Comparison of ENCODE assay signal across 25 mouse cellular contexts in the genomic region with DNA sequence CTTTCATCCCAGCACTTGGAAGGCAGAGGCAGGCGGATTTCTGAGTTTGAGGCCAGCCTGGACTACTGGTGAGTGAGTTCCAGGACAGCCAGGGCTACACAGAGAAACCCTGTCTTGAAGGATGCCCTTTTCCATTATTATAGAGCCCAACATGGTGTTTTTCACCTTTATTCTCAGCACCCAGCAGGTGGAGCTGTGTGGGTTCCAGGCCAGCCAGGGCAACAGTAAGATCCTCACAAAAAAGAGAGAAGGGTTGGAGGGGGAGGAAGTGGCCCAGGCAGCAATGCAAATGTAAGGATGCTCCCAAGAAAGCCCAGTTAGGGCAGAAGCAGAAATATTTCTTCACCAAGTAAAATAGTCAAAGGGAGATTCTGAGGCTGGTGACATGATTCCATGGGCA. TPM values are rescaled to one million over a fixed set of nuclear protein-coding genes. Genes with fewer than 3 reads are reported as not detected.
DNase-seq lines count a peak whose midpoint lies in the region; ATAC-seq and TF ChIP-seq lines count a peak whose summit lies in the region.
"Had no signal": no experiment of that assay in that cellular context is flagged by ENCODE, and none has a peak within 500 bp of the region (broad histone marks: within the 10 kb centered on the region; RNA-seq: fewer than 3 reads in every experiment).

No protein-coding gene starts in this region.

- H3K9me3 ChIP-seq in kidney, postnatal 0 days (replicated peaks; ENCODE audit: low read length), result no peaks in the 10 kb centered on the region
- H3K9me3 ChIP-seq in midbrain, postnatal 0 days (ENCODE audit: low read length), result no peaks in the 10 kb centered on the region
- H3K9me3 ChIP-seq in midbrain, embryonic 15.5 days, result no peaks in the 10 kb centered on the region
- H3K9me3 ChIP-seq: embryonic facial prominence, embryonic 12.5 days; forebrain, embryonic 13.5 days; neural tube, embryonic 12.5 days had no signal

- peak; percentile 18; the same call in 1 of the 2 replicates for TF ChIP-seq CTCF in kidney, postnatal 0 days (IDR thresholded peaks at IDR 0.05; ENCODE audit: low read depth)
- TF ChIP-seq CTCF in midbrain, postnatal 0 days (IDR thresholded peaks at IDR 0.05), result peak; percentile 17; the same call in 1 of the 2 replicates
- no peak for TF ChIP-seq CTCF in lung, adult 2 months (IDR thresholded peaks at IDR 0.05; ENCODE audit: insufficient read depth, low read length)

- no peak overlapping the region for H3K4me2 ChIP-seq in kidney, postnatal 0 days (ENCODE audit: low read length)
- H3K4me2 ChIP-seq in midbrain, postnatal 0 days (ENCODE audit: low read depth, low read length, poor library complexity, severe bottlenecking), result no peak overlapping the region
- H3K4me2 ChIP-seq in midbrain, embryonic 15.5 days, result no peak overlapping the region
- H3K4me2 ChIP-seq: embryonic facial prominence, embryonic 12.5 days; forebrain, embryonic 13.5 days; hindbrain, embryonic 14.5 days; neural tube, embryonic 12.5 days had no signal

- no peak overlapping the region for H3K27ac ChIP-seq in kidney, postnatal 0 days
- H3K27ac ChIP-seq in midbrain, postnatal 0 days (ENCODE audit: low read depth, low read length), result no peak overlapping the region
- no peak overlapping the region for H3K27ac ChIP-seq in midbrain, embryonic 15.5 days
- H3K27ac ChIP-seq: embryonic facial prominence, embryonic 12.5 days; forebrain, embryonic 13.5 days; hindbrain, embryonic 14.5 days; left cerebral cortex, adult 2 months; neural tube, embryonic 12.5 days had no signal

- no peak overlapping the region for H3K4me3 ChIP-seq in kidney, postnatal 0 days (replicated peaks; ENCODE audit: low read depth, low read length)
- no peak overlapping the region for H3K4me3 ChIP-seq in midbrain, postnatal 0 days (ENCODE audit: low read depth, low read length)
- no peak overlapping the region for H3K4me3 ChIP-seq in midbrain, embryonic 15.5 days
- no peak overlapping the region for H3K4me3 ChIP-seq in lung, adult 2 months (replicated peaks; ENCODE audit: extremely low read depth, low read depth, low read length)
- H3K4me3 ChIP-seq: embryonic facial prominence, embryonic 12.5 days; erythroblast, embryonic 14.5 days; forebrain, embryonic 13.5 days; left cerebral cortex, adult 2 months; neural tube, embryonic 12.5 days had no signal

- ATAC-seq in kidney, postnatal 0 days (replicated peaks; ENCODE audit: low FRiP score, low read depth), result no peak
- no peak for ATAC-seq in midbrain, postnatal 0 days (ENCODE audit: low FRiP score)
- ATAC-seq in midbrain, embryonic 15.5 days (replicated peaks), result no peak
- ATAC-seq: forebrain, embryonic 13.5 days had no signal

- no peaks in the 10 kb centered on the region for H3K4me1 ChIP-seq in kidney, postnatal 0 days (replicated peaks; ENCODE audit: insufficient read depth, low read length)
- 0 out of 2 replicates have a peak, but pooled peaks cover 3% of the 10 kb centered on the region for H3K4me1 ChIP-seq in midbrain, postnatal 0 days (ENCODE audit: insufficient read depth, low read length)
- H3K4me1 ChIP-seq in midbrain, embryonic 15.5 days, result peaks cover 14% of the 10 kb centered on the region
- no peaks in the 10 kb centered on the region for H3K4me1 ChIP-seq in lung, adult 2 months (ENCODE audit: control insufficient read depth, insufficient read depth, low read length)

- no peak for DNase-seq in kidney, postnatal 0 days (ENCODE audit: low spot score)
- no peak for DNase-seq in kidney, postnatal 25 days
- DNase-seq in midbrain, postnatal 0 days (ENCODE audit: low spot score), result no peak
- DNase-seq in ES-CJ7 (ENCODE audit: low read depth, low spot score), result peak; percentile 56
- DNase-seq in induced T-regulatory cell, adult 2 months (ENCODE audit: low read depth), result peak; percentile 25
- no peak for DNase-seq in cerebellum, adult 8-10 months
- no peak for DNase-seq in lung, adult 2 months
- DNase-seq: adrenal gland, adult 2 months; cerebellum, adult 9-10 months; gastrocnemius, postnatal 10 days; heart, adult 18-20 months; heart, postnatal 36 days; kidney, adult 11 months; kidney, postnatal 14 days; lung, postnatal 36 days; right cerebral cortex, adult 18-20 months had no signal

- no peaks in the 10 kb centered on the region for H3K27me3 ChIP-seq in kidney, postnatal 0 days (ENCODE audit: insufficient read depth, low read length)
- H3K27me3 ChIP-seq in midbrain, postnatal 0 days (ENCODE audit: insufficient read depth, low read length), result no peaks in the 10 kb centered on the region
- H3K27me3 ChIP-seq in midbrain, embryonic 15.5 days (replicated peaks), result no peaks in the 10 kb centered on the region
- H3K27me3 ChIP-seq: embryonic facial prominence, embryonic 12.5 days; forebrain, embryonic 13.5 days; neural tube, embryonic 12.5 days had no signal

- H3K36me3 ChIP-seq in kidney, postnatal 0 days (ENCODE audit: insufficient read depth, low read length), result no peaks in the 10 kb centered on the region
- no peaks in the 10 kb centered on the region for H3K36me3 ChIP-seq in midbrain, postnatal 0 days (ENCODE audit: insufficient read depth, low read length)
- no peaks in the 10 kb centered on the region for H3K36me3 ChIP-seq in midbrain, embryonic 15.5 days (replicated peaks)
- H3K36me3 ChIP-seq: embryonic facial prominence, embryonic 12.5 days; neural tube, embryonic 12.5 days had no signal

- no peak overlapping the region for H3K9ac ChIP-seq in kidney, postnatal 0 days (ENCODE audit: low read depth, low read length)
- H3K9ac ChIP-seq in midbrain, postnatal 0 days (replicated peaks; ENCODE audit: low read length, poor library complexity, severe bottlenecking), result no peak overlapping the region
- no peak overlapping the region for H3K9ac ChIP-seq in midbrain, embryonic 15.5 days
- H3K9ac ChIP-seq: embryonic facial prominence, embryonic 12.5 days; forebrain, embryonic 13.5 days; hindbrain, embryonic 14.5 days; neural tube, embryonic 12.5 days had no signal

- no peak for TF ChIP-seq POLR2A in lung, adult 2 months (IDR thresholded peaks at IDR 0.05; ENCODE audit: borderline replicate concordance, extremely low read depth, low read depth, low read length)

- WGBS in kidney, postnatal 0 days, result 79% methylated on average over 1 of the region's 1 CpGs
- 91% methylated on average over 1 of the region's 1 CpGs for WGBS in midbrain, postnatal 0 days
- WGBS in midbrain, embryonic 15.5 days, result 96% methylated on average over 1 of the region's 1 CpGs
- WGBS in lung, adult 2 months, result 89% methylated on average over 1 of the region's 1 CpGs

RNA-seq across cellular contexts. Expression of a gene that starts 44.9 kb away (rescaled TPM):
- 0.69 and 0.86 TPM in 2 replicates for polyA plus RNA-seq in kidney, postnatal 0 days (2015; fragmentation: Nextera tagmentation; extraction: Ambion mirVana)
- total RNA-seq in midbrain, postnatal 0 days (2014; rRNA removed), result 0.57 and 3.3 TPM in 2 replicates
- 0.16 and 0.25 TPM in 2 replicates for polyA plus RNA-seq in midbrain, postnatal 0 days (2015; fragmentation: Nextera tagmentation; extraction: Ambion mirVana)
- polyA plus RNA-seq in midbrain, embryonic 15.5 days (2015; fragmentation: Nextera tagmentation; extraction: Ambion mirVana), result 0.37 and 0.41 TPM in 2 replicates
- polyA plus RNA-seq in lung, adult 2 months (2012; rRNA removed), result 56.7 and 62.3 TPM in 2 replicates
- total RNA-seq: adrenal gland, adult 2 months; heart, postnatal 36 days; megakaryocyte-erythroid progenitor cell, adult 5-6 weeks; monocyte, adult 5-6 weeks had no signal

Comparison
In these comparisons a context has a peak if more than half of its experiments do, and no peak if none do; other contexts are left out.
1. DNase-seq: peak in ES-CJ7 (single experiment) and induced T-regulatory cell, adult 2 months (single experiment); none in kidney, postnatal 0 days (single experiment), kidney, postnatal 25 days (0 of 2), midbrain, postnatal 0 days (single experiment), cerebellum, adult 8-10 months (single experiment) and lung, adult 2 months (single experiment).
2. RNA of a gene that starts 44.9 kb away (polyA plus RNA-seq): 56.7 to 62.3 TPM in lung, adult 2 months; 0.69 to 0.86 TPM in kidney, postnatal 0 days, 0.37 to 0.41 TPM in midbrain, embryonic 15.5 days and 0.16 to 0.25 TPM in midbrain, postnatal 0 days; every median in the first group is over 10 times any median in the second.